Mouse (Mus musculus): ENCODE data around the gene Nipbl.

Nipbl gene

DNA sequence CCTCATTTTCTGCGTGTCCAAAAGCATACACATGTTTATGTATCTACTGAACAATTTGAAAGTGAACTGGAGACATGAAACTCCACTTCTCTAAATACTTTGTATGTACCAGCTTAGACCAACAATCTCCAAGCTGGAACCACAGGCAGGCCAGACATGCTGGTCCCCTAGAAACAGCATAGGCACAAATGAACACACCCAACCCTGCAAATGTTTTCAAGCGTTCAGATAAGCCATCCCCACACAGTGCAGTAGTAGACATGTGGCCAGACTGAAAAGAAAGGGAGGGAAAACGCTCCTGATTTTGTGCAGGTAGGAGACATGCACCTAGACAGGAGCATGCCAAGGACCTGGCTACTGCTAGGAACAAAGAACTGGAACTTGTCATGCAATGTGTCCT lies 52.5 kb downstream of the Nipbl start:
- no peak for DNase-seq (ENCODE audit: low read depth, low spot score)
- Histone ChIP-seq H3K36me3 (ENCODE audit: control insufficient read depth, insufficient read depth, low read length, poor library complexity, severe bottlenecking) (no peaks in the 10 kb centered on the region), H3K27me3 (ENCODE audit: control insufficient read depth, insufficient read depth, low read length, poor library complexity, severe bottlenecking) (no peaks in the 10 kb centered on the region)

DNA sequence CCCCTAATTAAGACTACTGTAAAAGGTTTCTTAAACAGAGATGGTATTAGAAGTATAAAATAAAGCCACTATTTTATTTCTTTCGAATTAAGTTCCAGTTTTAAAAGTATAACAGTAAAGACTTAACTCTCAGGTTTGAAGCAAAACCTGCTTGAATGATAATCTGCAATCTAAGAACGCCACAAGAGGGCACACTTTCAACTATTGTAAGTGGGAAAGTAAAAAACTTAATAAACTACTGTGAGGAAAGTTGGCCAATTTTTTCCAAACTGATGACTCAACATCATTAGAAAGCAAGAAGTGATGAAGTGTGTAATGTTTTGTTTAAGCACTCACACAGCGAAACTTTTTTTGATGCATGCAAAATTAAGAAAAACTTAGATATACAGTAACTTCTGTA lies 62.0 kb downstream of the Nipbl start:
- Histone ChIP-seq H3K27me3 (ENCODE audit: control insufficient read depth, insufficient read depth, low read length, poor library complexity, severe bottlenecking) (no peaks in the 10 kb centered on the region), H3K36me3 (ENCODE audit: control insufficient read depth, insufficient read depth, low read length, poor library complexity, severe bottlenecking) (no peaks in the 10 kb centered on the region)
- peak; percentile 69 for DNase-seq (ENCODE audit: low read depth, low spot score)

DNA sequence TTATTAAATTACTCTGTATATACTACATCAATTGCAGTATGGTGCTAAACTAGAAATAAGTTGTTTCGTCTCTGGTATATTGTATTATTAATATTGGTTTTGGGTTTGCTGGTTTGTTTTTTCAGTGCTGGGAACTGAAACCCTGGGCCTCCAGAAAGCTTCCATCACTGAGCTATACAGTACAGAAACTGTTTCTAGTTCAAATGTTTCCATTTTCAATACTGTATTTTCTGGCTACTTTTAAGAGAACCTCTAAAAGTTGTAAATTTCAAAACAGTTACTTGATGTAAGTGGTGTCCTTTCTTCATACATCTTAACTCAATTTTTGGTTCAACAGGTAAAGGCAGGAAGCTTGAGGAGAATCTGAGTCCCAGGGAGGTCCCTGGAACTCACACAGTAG lies 68.6 kb downstream of the Nipbl start:
- Histone ChIP-seq H3K27me3 (ENCODE audit: control insufficient read depth, insufficient read depth, low read length, poor library complexity, severe bottlenecking) (no peaks in the 10 kb centered on the region), H3K36me3 (ENCODE audit: control insufficient read depth, insufficient read depth, low read length, poor library complexity, severe bottlenecking) (peaks cover 5% of the 10 kb centered on the region; the same call in 1 of the 2 replicates)
- no peak for DNase-seq (ENCODE audit: low read depth, low spot score)

DNA sequence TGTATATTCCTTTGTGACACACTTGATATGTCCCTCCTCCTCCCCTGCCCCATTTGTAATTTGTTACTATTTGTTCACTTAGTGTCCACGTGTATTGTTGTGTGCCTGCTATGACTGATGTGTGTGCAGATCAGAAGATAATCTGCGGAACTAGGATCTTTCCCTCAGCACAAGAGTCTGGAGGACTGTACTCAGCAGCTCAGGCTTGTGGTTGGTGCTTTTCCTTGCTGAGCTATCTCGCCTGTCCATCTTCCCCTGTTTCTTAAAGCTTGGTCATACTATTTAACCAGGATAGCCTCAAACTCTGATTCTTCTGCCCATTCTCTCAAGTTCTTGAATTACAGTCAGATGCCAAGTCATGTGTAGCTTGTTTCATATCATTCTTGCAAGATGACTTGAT lies 69.5 kb downstream of the Nipbl start:
- Histone ChIP-seq H3K27me3 (ENCODE audit: control insufficient read depth, insufficient read depth, low read length, poor library complexity, severe bottlenecking) (no peaks in the 10 kb centered on the region), H3K36me3 (ENCODE audit: control insufficient read depth, insufficient read depth, low read length, poor library complexity, severe bottlenecking) (peaks cover 5% of the 10 kb centered on the region)
- no peak for DNase-seq (ENCODE audit: low read depth, low spot score)

DNA sequence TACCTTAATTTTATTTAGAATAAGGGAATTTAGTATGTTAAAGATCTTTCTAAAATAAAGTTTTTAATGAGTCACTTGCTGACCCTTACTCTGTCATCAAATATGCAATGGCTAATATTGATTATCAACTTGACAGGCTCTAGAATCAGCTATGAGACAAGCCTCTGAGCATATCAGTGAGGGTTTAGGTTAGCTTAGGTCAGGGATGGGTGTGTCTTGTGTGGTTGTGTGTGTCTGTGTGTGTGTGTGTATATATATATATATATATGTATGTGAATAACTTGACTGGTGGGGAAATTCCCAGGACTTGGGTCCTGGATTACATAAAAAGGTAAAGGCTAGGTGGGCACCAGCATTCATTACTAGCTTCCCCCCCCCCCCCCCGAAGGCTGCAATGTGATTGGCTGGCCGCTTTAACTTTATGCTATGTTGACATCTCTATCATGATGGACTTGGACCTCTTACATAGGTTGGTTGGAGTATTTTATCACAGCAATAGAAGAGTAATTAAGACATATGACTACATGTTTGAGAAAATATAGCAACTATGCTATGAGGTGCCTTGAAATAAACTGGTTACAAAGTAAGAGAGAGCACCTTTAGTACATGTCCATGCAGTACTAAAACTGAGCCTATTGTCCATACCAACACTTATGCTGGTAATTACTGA lies 97.0 kb downstream of the Nipbl start:
- no peak for DNase-seq (ENCODE audit: low read depth, low spot score)
- Histone ChIP-seq H3K36me3 (ENCODE audit: control insufficient read depth, insufficient read depth, low read length, poor library complexity, severe bottlenecking) (peaks cover 10% of the 10 kb centered on the region; the same call in 1 of the 2 replicates), H3K27me3 (ENCODE audit: control insufficient read depth, insufficient read depth, low read length, poor library complexity, severe bottlenecking) (no peaks in the 10 kb centered on the region)

DNA sequence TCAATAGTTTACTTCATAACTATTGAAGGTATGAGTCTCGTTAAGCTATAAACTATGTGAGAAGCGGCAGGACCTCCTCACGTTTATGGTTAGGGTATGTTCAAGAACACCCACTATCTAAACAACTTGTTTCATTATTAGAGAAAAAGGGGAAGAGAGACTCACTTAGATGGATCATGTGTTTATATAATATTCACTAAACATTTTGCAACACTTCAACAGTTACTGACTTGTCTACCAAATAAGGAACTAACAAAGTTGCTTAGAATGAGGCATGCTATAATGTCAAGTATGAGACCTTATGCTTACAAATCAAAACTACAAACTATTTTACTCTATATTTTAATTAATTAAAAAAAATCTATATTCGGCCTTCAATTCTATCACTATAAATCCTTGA lies 103.7 kb downstream of the Nipbl start:
- DNase-seq (ENCODE audit: low read depth, low spot score): no peak
- peaks cover 15% of the 10 kb centered on the region for H3K36me3 ChIP-seq (ENCODE audit: control insufficient read depth, insufficient read depth, low read length, poor library complexity, severe bottlenecking)
- no peaks in the 10 kb centered on the region for H3K27me3 ChIP-seq (ENCODE audit: control insufficient read depth, insufficient read depth, low read length, poor library complexity, severe bottlenecking)

DNA sequence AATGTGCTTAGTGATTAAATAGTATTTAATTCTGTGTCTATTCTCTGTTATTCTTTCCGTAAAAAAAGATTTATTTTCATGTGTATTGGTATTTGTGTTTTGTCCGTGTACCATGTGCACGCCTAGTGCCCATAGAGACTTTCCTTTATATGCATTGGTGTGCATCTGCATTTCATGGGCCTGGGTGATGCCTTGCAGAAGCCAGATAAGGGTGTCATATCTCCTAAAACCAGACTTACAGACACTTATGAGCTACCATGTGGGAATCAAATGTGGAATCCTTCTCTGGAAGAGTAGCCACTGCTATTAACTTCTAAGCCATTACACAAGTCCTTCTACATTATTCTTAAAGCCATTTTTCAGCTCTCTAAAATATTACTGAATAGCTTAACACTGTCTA lies 112.7 kb downstream of the Nipbl start:
- Histone ChIP-seq H3K27me3 (ENCODE audit: control insufficient read depth, insufficient read depth, low read length, poor library complexity, severe bottlenecking) (no peaks in the 10 kb centered on the region), H3K36me3 (ENCODE audit: control insufficient read depth, insufficient read depth, low read length, poor library complexity, severe bottlenecking) (peaks cover 9% of the 10 kb centered on the region)
- DNase-seq (ENCODE audit: low read depth, low spot score): no peak

DNA sequence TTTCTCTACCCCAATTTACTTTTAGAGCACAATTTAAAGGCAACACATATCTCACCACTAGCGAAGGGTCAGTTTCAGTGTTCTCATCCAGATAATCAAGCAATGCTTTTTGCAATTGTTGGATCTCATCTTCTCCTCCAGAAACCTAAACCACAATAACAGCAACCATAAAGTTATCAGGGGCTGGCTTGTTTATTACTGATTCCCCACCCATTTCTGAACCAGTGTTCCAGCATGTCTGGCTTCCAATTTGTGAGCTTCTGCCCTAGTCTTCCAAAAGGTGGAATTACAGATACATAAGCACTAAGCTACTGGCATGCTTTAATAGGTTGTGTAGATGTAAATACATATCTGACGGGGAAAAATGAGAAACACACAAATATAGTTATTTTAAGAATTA lies 118.6 kb downstream of the Nipbl start:
- Histone ChIP-seq H3K36me3 (ENCODE audit: control insufficient read depth, insufficient read depth, low read length, poor library complexity, severe bottlenecking) (peaks cover 17% of the 10 kb centered on the region), H3K27me3 (ENCODE audit: control insufficient read depth, insufficient read depth, low read length, poor library complexity, severe bottlenecking) (no peaks in the 10 kb centered on the region)
- no peak for DNase-seq (ENCODE audit: low read depth, low spot score)

DNA sequence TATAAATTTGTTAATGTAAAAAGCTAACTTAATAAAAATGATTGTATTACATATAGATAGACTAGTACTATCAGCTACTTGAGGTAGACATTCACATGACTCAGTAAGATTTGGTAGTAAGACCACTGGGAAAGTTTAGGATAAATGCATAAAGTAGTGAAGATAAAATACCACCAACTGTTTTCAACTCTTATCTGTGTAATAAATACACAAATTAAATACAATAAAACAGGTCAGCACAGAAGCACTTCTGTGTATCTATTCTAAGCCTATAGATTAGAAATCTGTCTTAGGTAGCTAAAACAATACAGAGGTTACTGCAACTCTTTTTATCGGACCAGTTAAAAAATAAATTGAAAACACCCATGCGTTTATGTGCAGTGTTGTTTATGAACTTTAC lies 119.4 kb downstream of the Nipbl start:
- Histone ChIP-seq H3K36me3 (ENCODE audit: control insufficient read depth, insufficient read depth, low read length, poor library complexity, severe bottlenecking) (peaks cover 22% of the 10 kb centered on the region), H3K27me3 (ENCODE audit: control insufficient read depth, insufficient read depth, low read length, poor library complexity, severe bottlenecking) (no peaks in the 10 kb centered on the region)
- DNase-seq (ENCODE audit: low read depth, low spot score): no peak

DNA sequence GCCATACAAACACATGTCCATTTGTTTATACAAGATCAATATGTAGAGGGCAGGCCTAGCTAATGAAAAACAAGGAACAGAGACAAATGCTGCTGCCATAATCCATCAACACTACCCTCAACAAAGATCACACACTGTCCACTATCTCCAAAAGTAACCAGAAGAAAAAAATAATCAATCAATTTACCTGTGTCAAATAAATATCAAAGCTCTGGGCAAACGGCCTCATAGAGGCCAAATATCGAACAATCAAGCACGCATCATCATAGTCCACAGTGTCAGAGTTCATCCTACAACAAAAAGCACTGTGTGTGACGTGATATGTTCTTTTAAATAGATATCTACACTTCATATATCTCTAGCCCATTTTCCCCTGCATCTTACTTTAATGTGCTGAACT lies 120.2 kb downstream of the Nipbl start:
- DNase-seq (ENCODE audit: low read depth, low spot score): no peak
- Histone ChIP-seq H3K36me3 (ENCODE audit: control insufficient read depth, insufficient read depth, low read length, poor library complexity, severe bottlenecking) (peaks cover 19% of the 10 kb centered on the region; the same call in 1 of the 2 replicates), H3K27me3 (ENCODE audit: control insufficient read depth, insufficient read depth, low read length, poor library complexity, severe bottlenecking) (no peaks in the 10 kb centered on the region)

DNA sequence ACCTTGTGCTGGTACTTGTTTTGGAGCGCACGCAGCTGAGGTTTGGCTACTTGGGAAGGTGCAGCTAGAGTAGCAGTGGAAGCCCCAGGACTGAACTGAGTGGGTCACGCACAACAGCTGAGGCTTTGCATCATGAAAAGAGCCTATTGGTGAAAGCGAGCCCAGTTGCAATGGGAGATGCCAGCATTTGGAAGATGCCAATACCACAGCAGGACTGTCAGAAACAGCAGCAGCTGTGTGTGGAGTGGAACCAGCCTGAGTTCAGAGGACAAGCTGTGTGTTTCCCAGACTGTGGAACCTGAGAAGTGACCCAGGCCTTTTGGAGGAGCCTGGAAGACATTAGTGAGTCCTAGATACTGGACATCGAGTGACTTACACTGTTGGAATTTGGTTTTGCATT lies 122.8 kb downstream of the Nipbl start:
- Histone ChIP-seq H3K27me3 (ENCODE audit: control insufficient read depth, insufficient read depth, low read length, poor library complexity, severe bottlenecking) (no peaks in the 10 kb centered on the region), H3K36me3 (ENCODE audit: control insufficient read depth, insufficient read depth, low read length, poor library complexity, severe bottlenecking) (peaks cover 19% of the 10 kb centered on the region; the same call in 1 of the 2 replicates)
- no peak for DNase-seq (ENCODE audit: low read depth, low spot score)

DNA sequence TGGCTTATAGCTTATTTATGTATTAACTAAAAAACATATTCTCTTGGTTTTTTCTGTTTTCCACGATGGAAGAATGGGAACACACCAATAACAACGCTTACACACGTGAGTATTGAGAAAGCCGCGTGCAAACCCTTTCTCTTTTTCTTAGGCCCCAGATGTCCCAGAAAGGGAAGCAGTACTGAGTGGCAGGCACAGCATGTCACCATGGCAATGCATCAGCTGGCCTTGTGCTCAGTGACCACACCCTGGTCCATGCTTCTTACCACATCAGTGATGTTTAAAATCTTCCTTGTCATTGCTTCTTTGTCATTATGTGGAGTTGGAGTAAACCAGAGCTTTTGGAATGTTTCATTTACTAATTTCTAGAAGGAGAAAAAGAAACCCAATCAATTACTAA lies 125.1 kb downstream of the Nipbl start:
- Histone ChIP-seq H3K27me3 (ENCODE audit: control insufficient read depth, insufficient read depth, low read length, poor library complexity, severe bottlenecking) (no peaks in the 10 kb centered on the region), H3K36me3 (ENCODE audit: control insufficient read depth, insufficient read depth, low read length, poor library complexity, severe bottlenecking) (peaks cover 15% of the 10 kb centered on the region; the same call in 1 of the 2 replicates)
- DNase-seq (ENCODE audit: low read depth, low spot score): no peak

DNA sequence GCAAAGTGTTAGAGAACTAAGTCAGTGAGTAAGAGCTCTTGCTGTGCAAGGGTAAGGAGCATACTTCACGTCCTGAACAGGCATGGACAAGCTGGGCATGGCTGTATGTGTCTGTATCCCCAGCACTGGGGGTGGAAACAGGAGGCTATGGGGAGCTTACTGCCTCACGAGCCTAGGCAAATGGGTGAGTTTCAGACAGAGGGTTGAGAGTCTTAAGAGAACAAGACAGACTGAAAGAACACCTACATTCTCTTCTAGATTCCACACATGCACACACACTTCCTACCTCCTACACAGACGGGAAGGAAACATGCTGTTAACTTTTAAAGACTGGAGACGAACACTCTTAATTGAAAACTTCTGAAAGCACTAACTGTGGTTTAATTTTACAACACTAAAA lies 126.9 kb downstream of the Nipbl start:
- Histone ChIP-seq H3K27me3 (ENCODE audit: control insufficient read depth, insufficient read depth, low read length, poor library complexity, severe bottlenecking) (no peaks in the 10 kb centered on the region), H3K36me3 (ENCODE audit: control insufficient read depth, insufficient read depth, low read length, poor library complexity, severe bottlenecking) (peaks cover 15% of the 10 kb centered on the region; the same call in 1 of the 2 replicates)
- DNase-seq (ENCODE audit: low read depth, low spot score): no peak

DNA sequence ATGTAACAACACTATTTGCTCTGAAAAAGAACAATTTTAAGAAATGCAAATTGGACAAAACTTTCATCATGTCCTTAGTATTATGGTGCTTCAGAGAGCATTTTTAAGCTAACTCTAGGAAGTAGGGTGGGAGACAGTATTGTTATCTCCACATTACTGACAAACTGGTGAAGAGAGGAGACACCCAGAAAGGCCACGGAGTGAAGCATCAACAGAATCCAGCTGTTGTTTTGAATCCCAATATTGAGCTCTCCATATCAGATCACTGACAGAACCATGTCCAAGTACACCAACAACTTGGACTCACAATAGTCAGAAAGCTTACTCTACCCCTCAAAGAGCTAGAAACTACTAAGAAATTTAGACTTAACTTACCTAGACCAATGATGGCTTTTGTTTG lies 138.8 kb downstream of the Nipbl start:
- H3K36me3 ChIP-seq (ENCODE audit: control insufficient read depth, insufficient read depth, low read length, poor library complexity, severe bottlenecking): peaks cover 26% of the 10 kb centered on the region
- H3K27me3 ChIP-seq (ENCODE audit: control insufficient read depth, insufficient read depth, low read length, poor library complexity, severe bottlenecking): no peaks in the 10 kb centered on the region
- no peak for DNase-seq (ENCODE audit: low read depth, low spot score)

DNA sequence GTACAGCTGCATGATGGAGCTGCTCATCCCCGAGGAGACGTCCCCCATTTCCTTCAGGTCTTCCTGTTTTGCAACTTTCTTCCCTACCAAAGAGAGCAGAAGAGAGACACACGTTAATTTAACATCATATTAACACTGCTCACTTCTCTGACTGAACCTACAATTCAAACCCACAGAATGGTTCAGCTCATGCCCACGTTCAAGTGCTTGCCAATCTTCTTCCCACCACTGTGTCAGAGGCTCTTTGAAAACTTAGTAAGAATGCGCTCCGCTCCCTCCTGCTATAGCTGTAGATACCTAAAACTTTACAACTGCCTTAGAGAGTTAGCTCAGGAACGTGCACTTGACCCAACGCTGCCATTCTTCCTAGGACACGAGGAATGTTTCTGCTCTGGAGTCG lies 141.3 kb downstream of the Nipbl start:
- H3K27me3 ChIP-seq (ENCODE audit: control insufficient read depth, insufficient read depth, low read length, poor library complexity, severe bottlenecking): no peaks in the 10 kb centered on the region
- DNase-seq (ENCODE audit: low read depth, low spot score): no peak
- peaks cover 24% of the 10 kb centered on the region for H3K36me3 ChIP-seq (ENCODE audit: control insufficient read depth, insufficient read depth, low read length, poor library complexity, severe bottlenecking)

DNA sequence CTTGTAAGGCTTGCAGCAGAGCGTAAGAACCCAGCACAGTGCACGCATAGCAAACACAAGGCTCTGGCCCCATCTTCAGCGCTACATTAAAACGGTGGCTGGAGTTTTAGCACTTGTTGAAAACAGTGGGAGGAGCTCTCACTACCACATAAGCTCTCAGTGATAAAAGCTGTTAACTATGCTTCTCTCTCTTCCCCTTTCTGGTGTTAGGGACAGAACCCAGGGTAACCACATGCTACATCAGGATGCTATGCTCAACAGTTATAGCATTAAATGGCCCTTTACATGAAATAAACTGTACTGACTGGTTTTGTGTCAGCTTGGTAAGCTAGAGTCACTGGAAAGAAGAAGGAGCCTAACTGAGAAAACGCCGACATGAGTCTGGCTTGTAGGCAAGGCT lies 150.1 kb downstream of the Nipbl start:
- DNase-seq (ENCODE audit: low read depth, low spot score): peak; percentile 47
- H3K36me3 ChIP-seq (ENCODE audit: control insufficient read depth, insufficient read depth, low read length, poor library complexity, severe bottlenecking): peaks cover 7% of the 10 kb centered on the region
- H3K27me3 ChIP-seq (ENCODE audit: control insufficient read depth, insufficient read depth, low read length, poor library complexity, severe bottlenecking): no peaks in the 10 kb centered on the region
